Comparison of ENCODE assay signal across 8 mouse cellular contexts in genomic region chr15:98993093-98993793, GRCm38 (mm10). TPM values are rescaled to one million over a fixed set of nuclear protein-coding genes. Genes with fewer than 3 reads are reported as not detected.
DNase-seq lines count a peak whose midpoint lies in the region; ATAC-seq and TF ChIP-seq lines count a peak whose summit lies in the region.

No protein-coding gene starts in this region.

- peaks cover 6 to 18% of the 10 kb centered on the region in 2 experiments for H3K4me1 ChIP-seq in MEL (ENCODE audit: control insufficient read depth in 1 of 2, insufficient read depth in 2 of 2, low read length in 2 of 2)
- peaks cover 10% of the 10 kb centered on the region for H3K4me1 ChIP-seq in cerebellum, adult 2 months (ENCODE audit: control insufficient read depth, insufficient read depth, low read length)
- H3K4me1 ChIP-seq in lung, embryonic 14.5 days (ENCODE audit: insufficient read depth): peaks cover 23% of the 10 kb centered on the region

- peak overlapping the region; percentile 73 to 78 for H3K4me3 ChIP-seq in MEL (ENCODE audit: control insufficient read depth in 1 of 2, insufficient read depth in 1 of 2, low read depth in 2 of 2, low read length in 2 of 2)
- peak overlapping the region; percentile 59 for H3K4me3 ChIP-seq in cerebellum, adult 2 months (replicated peaks; ENCODE audit: insufficient read depth, low read depth, low read length)
- H3K4me3 ChIP-seq in lung, embryonic 14.5 days (ENCODE audit: low read depth, low read length): peak overlapping the region; percentile 41

- peaks cover 0 to 8% of the 10 kb centered on the region in 2 experiments; a peak in 2 of 4 replicates for H3K36me3 ChIP-seq in MEL (ENCODE audit: control insufficient read depth in 1 of 2, insufficient read depth in 2 of 2, low read length in 2 of 2)
- no peaks in the 10 kb centered on the region for H3K36me3 ChIP-seq in lung, embryonic 14.5 days (ENCODE audit: insufficient read depth)

- H3K9me3 ChIP-seq in MEL (replicated peaks; ENCODE audit: insufficient read depth, low read length): no peaks in the 10 kb centered on the region
- no peaks in the 10 kb centered on the region for H3K9me3 ChIP-seq in lung, embryonic 14.5 days (ENCODE audit: low read depth, low read length)

- peak; percentile 87 to 88 for ATAC-seq in hematopoietic stem cell, adult 5-6 weeks (replicated peaks in 1 of 2; ENCODE audit: insufficient read depth in 1 of 2, low FRiP score in 2 of 2, low TSS enrichment in 1 of 2, low read depth in 1 of 2, poor library complexity in 2 of 2, severe bottlenecking in 2 of 2)
- ATAC-seq in lung, embryonic 14.5 days (ENCODE audit: insufficient read depth): peak; percentile 94
- ATAC-seq in neutrophil, adult 5-6 weeks (ENCODE audit: extremely low read depth, insufficient number of reproducible peaks, low FRiP score, poor library complexity, severe bottlenecking): peak; percentile 81

- H3K4me2 ChIP-seq in lung, embryonic 14.5 days: peak overlapping the region; percentile 83

- H3K9ac ChIP-seq in MEL (ENCODE audit: control insufficient read depth, low read depth, low read length, poor library complexity, severe bottlenecking): peak overlapping the region; percentile 84
- H3K9ac ChIP-seq in lung, embryonic 14.5 days: peak overlapping the region; percentile 75

- peak in 1 of 2 experiments; percentile 58; a peak in 1 of 4 replicates for TF ChIP-seq EP300 in MEL (IDR thresholded peaks at IDR 0.05; ENCODE audit: low read depth in 1 of 2, low read length in 2 of 2)

- TF ChIP-seq POLR2A in MEL (IDR thresholded peaks at IDR 0.05; ENCODE audit: control insufficient read depth in 1 of 2, insufficient read depth in 1 of 2, low read depth in 1 of 2, low read length in 2 of 2, poor library complexity in 1 of 2): peak; percentile 62 to 83; a peak in 3 of 4 replicates
- peak; percentile 55; the same call in 1 of the 2 replicates for TF ChIP-seq POLR2A in cerebellum, adult 2 months (IDR thresholded peaks at IDR 0.05; ENCODE audit: borderline replicate concordance, insufficient read depth, low read length)

- no peaks in the 10 kb centered on the region for H3K27me3 ChIP-seq in MEL (ENCODE audit: control insufficient read depth in 1 of 2, insufficient read depth in 2 of 2, low read length in 2 of 2)
- no peaks in the 10 kb centered on the region for H3K27me3 ChIP-seq in cerebellum, adult 2 months (ENCODE audit: control insufficient read depth, insufficient read depth, low read length)
- no peaks in the 10 kb centered on the region for H3K27me3 ChIP-seq in lung, embryonic 14.5 days (ENCODE audit: insufficient read depth, low read length)

- peaks cover 3% of the 10 kb centered on the region; the same call in 1 of the 2 replicates for H3K79me2 ChIP-seq in MEL (ENCODE audit: control insufficient read depth, insufficient read depth, low read length, poor library complexity)

- TF ChIP-seq CTCF in MEL (IDR thresholded peaks at IDR 0.05 in 2 of 3, conservative IDR thresholded peaks at IDR 0.05 in 1 of 3; ENCODE audit: control insufficient read depth in 1 of 3, insufficient read depth in 1 of 3, low read depth in 2 of 3, low read length in 3 of 3, poor library complexity in 1 of 3, severe bottlenecking in 1 of 3): peak; percentile 99 to 100 (median 99)
- peak; percentile 85 for TF ChIP-seq CTCF in cerebellum, adult 2 months (IDR thresholded peaks at IDR 0.05; ENCODE audit: borderline replicate concordance, insufficient read depth, low read depth, low read length)
- peak; percentile 97 for TF ChIP-seq CTCF in lung, embryonic 14.5 days (IDR thresholded peaks at IDR 0.05; ENCODE audit: low read depth)

- DNase-seq in MEL (ENCODE audit: low read depth, low spot score): peak; percentile 97
- DNase-seq in cerebellum, adult 2 months: peak; percentile 92 to 96
- DNase-seq in forelimb bud, embryonic 11.5 days (ENCODE audit: low read depth, low spot score): peak; percentile 96
- peak; percentile 88 to 95 for DNase-seq in layer of hippocampus, adult 8-10 months (ENCODE audit: low spot score in 2 of 2)
- peak; percentile 98 for DNase-seq in lung, embryonic 14.5 days
- peak; percentile 81 to 85 for DNase-seq in thymus, adult 18-20 months

- peak overlapping the region; percentile 89 for H3K27ac ChIP-seq in MEL (ENCODE audit: control insufficient read depth, low read depth, low read length)
- H3K27ac ChIP-seq in cerebellum, adult 2 months (ENCODE audit: insufficient read depth, low read length): peak overlapping the region; percentile 82
- H3K27ac ChIP-seq in lung, embryonic 14.5 days (ENCODE audit: low read depth): peak overlapping the region; percentile 98

- peak; percentile 34 for TF ChIP-seq RAD21 in MEL (IDR thresholded peaks at IDR 0.05; ENCODE audit: low read depth, low read length)

- WGBS in cerebellum, adult 2 months: under 1% methylated on average over 35 of the region's 35 CpGs
- 5% methylated on average over 35 of the region's 35 CpGs for WGBS in lung, embryonic 14.5 days

TF ChIP-seq in MEL, 35 proteins besides CTCF, POLR2A, EP300 and RAD21 (continues in another document):
- TF ChIP-seq HCFC1 (IDR thresholded peaks at IDR 0.05; ENCODE audit: low read depth, low read length) (peak; percentile 94), USF2 (IDR thresholded peaks at IDR 0.05; ENCODE audit: borderline replicate concordance in 1 of 2, insufficient read depth in 1 of 2, low read depth in 1 of 2, low read length in 2 of 2) (no peak), MAFK (IDR thresholded peaks at IDR 0.05; ENCODE audit: borderline replicate concordance, low read depth, low read length) (no peak), E2F4 (IDR thresholded peaks at IDR 0.05; ENCODE audit: borderline replicate concordance, low read depth, low read length) (peak; percentile 28; the same call in 1 of the 2 replicates), NELFE (IDR thresholded peaks at IDR 0.05; ENCODE audit: low read depth, low read length) (peak; percentile 80), USF1 (IDR thresholded peaks at IDR 0.05; ENCODE audit: low read depth, low read length) (0 out of 2 replicates have a peak, but pooled peaks have one; percentile 30), MEF2A (IDR thresholded peaks at IDR 0.05; ENCODE audit: extremely low read depth, insufficient replicate concordance, low read depth, low read length, poor library complexity, severe bottlenecking) (no peak), GABPA (IDR thresholded peaks at IDR 0.05; ENCODE audit: low read depth, low read length) (no peak; the same call in 1 of the 2 replicates), POLR2AphosphoS2 (IDR thresholded peaks at IDR 0.05; ENCODE audit: low read length) (peak; percentile 90), MYB (IDR thresholded peaks at IDR 0.05; ENCODE audit: low read depth, low read length) (0 out of 2 replicates have a peak, but pooled peaks have one; percentile 46), ZNF384 (IDR thresholded peaks at IDR 0.05; ENCODE audit: low read depth, low read length) (0 out of 2 replicates have a peak, but pooled peaks have one; percentile 48), JUND (IDR thresholded peaks at IDR 0.05; ENCODE audit: low read depth, low read length) (no peak), KAT2A (conservative IDR thresholded peaks at IDR 0.05; ENCODE audit: low read depth, low read length) (peak; percentile 73), CHD2 (IDR thresholded peaks at IDR 0.05; ENCODE audit: low read length) (no peak), POLR2AphosphoS5 (IDR thresholded peaks at IDR 0.05; ENCODE audit: borderline replicate concordance, low read depth, low read length) (no peak), TAL1 (IDR thresholded peaks at IDR 0.05; ENCODE audit: low read length) (no peak), MAX (IDR thresholded peaks at IDR 0.05; ENCODE audit: low read length) (peak; percentile 87), RCOR1 (IDR thresholded peaks at IDR 0.05; ENCODE audit: low read depth, low read length) (peak; percentile 48; the same call in 1 of the 2 replicates)

RNA-seq across cellular contexts. Expression of gene Tuba1c, which starts 36.4 kb away (rescaled TPM):
- total RNA-seq in MEL (2012; rRNA removed): 163 and 201 TPM in 2 replicates
- polyA plus RNA-seq in MEL (2012; ENCODE audit: insufficient read depth in 1 of 2, insufficient read length in 2 of 2, low read depth in 1 of 2, low replicate concordance in 2 of 2, missing spikeins in 1 of 2): 100 to 1,000 TPM in 1 of 2 experiments, not detected in 1; 129 TPM
- 6.4 and 9.0 TPM in 2 replicates for polyA plus RNA-seq in cerebellum, adult 2 months (2012; rRNA removed)
- 58.2 and 65.1 TPM in 2 replicates for total RNA-seq in hematopoietic stem cell, adult 5-6 weeks (2017)
- total RNA-seq in layer of hippocampus, adult 8-10 months (2022): 10 to 100 TPM; 47.7 to 64.5 (median 52.7) TPM
- 224 and 232 TPM in 2 replicates for polyA plus RNA-seq in lung, embryonic 14.5 days (2014; fragmentation: Nextera tagmentation; extraction: Ambion mirVana)
- 42.7 and 43.3 TPM in 2 replicates for total RNA-seq in neutrophil, adult 5-6 weeks (2017)

RNA-seq across cellular contexts. Expression of gene Tuba1a, which starts 39.7 kb away (rescaled TPM):
- 112 and 133 TPM in 2 replicates for total RNA-seq in MEL (2012; rRNA removed)
- 10 to 100 TPM in 1 of 2 experiments, not detected in 1; 83.6 TPM for polyA plus RNA-seq in MEL (2012; ENCODE audit: insufficient read depth in 1 of 2, insufficient read length in 2 of 2, low read depth in 1 of 2, low replicate concordance in 2 of 2, missing spikeins in 1 of 2)
- polyA plus RNA-seq in cerebellum, adult 2 months (2012; rRNA removed): 1,294 and 1,344 TPM in 2 replicates
- 35.1 and 40.0 TPM in 2 replicates for total RNA-seq in hematopoietic stem cell, adult 5-6 weeks (2017)
- 100 to 1,000 TPM; 800 to 882 (median 860) TPM for total RNA-seq in layer of hippocampus, adult 8-10 months (2022)
- 1,129 and 1,167 TPM in 2 replicates for polyA plus RNA-seq in lung, embryonic 14.5 days (2014; fragmentation: Nextera tagmentation; extraction: Ambion mirVana)
- total RNA-seq in neutrophil, adult 5-6 weeks (2017): 92.1 and 114 TPM in 2 replicates

RNA-seq across cellular contexts. Expression of gene Gm49450, which starts 39.9 kb away (rescaled TPM):
- not detected in 2 replicates for total RNA-seq in MEL (2012; rRNA removed)
- polyA plus RNA-seq in MEL (2012; ENCODE audit: insufficient read depth in 1 of 2, insufficient read length in 2 of 2, low read depth in 1 of 2, low replicate concordance in 2 of 2, missing spikeins in 1 of 2): not detected
- 0.75 and 2.6 TPM in 2 replicates for polyA plus RNA-seq in cerebellum, adult 2 months (2012; rRNA removed)
- total RNA-seq in hematopoietic stem cell, adult 5-6 weeks (2017): 12.9 TPM in 1 of 2 replicates, not detected in the other
- total RNA-seq in layer of hippocampus, adult 8-10 months (2022): not detected
- not detected in 2 replicates for polyA plus RNA-seq in lung, embryonic 14.5 days (2014; fragmentation: Nextera tagmentation; extraction: Ambion mirVana)
- 27.1 and 50.0 TPM in 2 replicates for total RNA-seq in neutrophil, adult 5-6 weeks (2017)

RNA-seq across cellular contexts. Expression of gene Tuba1b, which starts 58.9 kb away (rescaled TPM):
- 1,577 and 1,672 TPM in 2 replicates for total RNA-seq in MEL (2012; rRNA removed)
- polyA plus RNA-seq in MEL (2012; ENCODE audit: insufficient read depth in 1 of 2, insufficient read length in 2 of 2, low read depth in 1 of 2, low replicate concordance in 2 of 2, missing spikeins in 1 of 2): 1,000 to 10,000 TPM in 1 of 2 experiments, not detected in 1; 1,861 TPM
- polyA plus RNA-seq in cerebellum, adult 2 months (2012; rRNA removed): 1,352 and 1,359 TPM in 2 replicates
- total RNA-seq in hematopoietic stem cell, adult 5-6 weeks (2017): 672 and 707 TPM in 2 replicates
- total RNA-seq in layer of hippocampus, adult 8-10 months (2022): 100 to 1,000 TPM; 488 to 526 (median 515) TPM
- polyA plus RNA-seq in lung, embryonic 14.5 days (2014; fragmentation: Nextera tagmentation; extraction: Ambion mirVana): 2,161 and 2,216 TPM in 2 replicates
- 88.6 and 108 TPM in 2 replicates for total RNA-seq in neutrophil, adult 5-6 weeks (2017)

Comparison
In these comparisons a context has a peak if more than half of its experiments do, and no peak if none do; other contexts are left out.
1. Peak in every context shown above with its lines: DNase-seq, ATAC-seq, H3K4me3 ChIP-seq and H3K27ac ChIP-seq.